Comparison of ENCODE assay signal across 21 mouse cellular contexts in genomic region chr1:181168377-181168776, GRCm38 (mm10). TPM values are rescaled to one million over a fixed set of nuclear protein-coding genes. Genes with fewer than 3 reads are reported as not detected.
A peak's percentile ranks its signal among the peaks of the same experiment; 100 is the strongest.
DNase-seq lines count a peak whose midpoint lies in the region; ATAC-seq lines count a peak whose summit lies in the region.
"Had no signal": no experiment of that assay in that cellular context is flagged by ENCODE, and none has a peak within 500 bp of the region (broad histone marks: within the 10 kb centered on the region; RNA-seq: fewer than 3 reads in every experiment).

No protein-coding gene starts in this region.

- H3K36me3 ChIP-seq in heart, embryonic 10.5 days, result peaks cover 71% of the 10 kb centered on the region
- peaks cover 64% of the 10 kb centered on the region for H3K36me3 ChIP-seq in kidney, embryonic 15.5 days

- H3K4me2 ChIP-seq in kidney, embryonic 15.5 days, result no peak overlapping the region
- H3K4me2 ChIP-seq: embryonic facial prominence, embryonic 15.5 days; heart, embryonic 11.5 days; hindbrain, embryonic 13.5 days had no signal

- 62% methylated on average over 3 of the region's 3 CpGs for WGBS in heart, embryonic 10.5 days
- WGBS in kidney, embryonic 15.5 days, result 75% methylated on average over 3 of the region's 3 CpGs

- DNase-seq in heart, embryonic 10.5 days (ENCODE audit: low spot score), result peak; percentile 51
- DNase-seq in heart, postnatal 36 days, result no peak
- DNase-seq in kidney, postnatal 10 days, result peak; percentile 39
- DNase-seq in testis, postnatal 14 days (ENCODE audit: low spot score), result peak; percentile 40
- DNase-seq in testis, postnatal 10 days (ENCODE audit: low spot score), result no peak
- DNase-seq: adrenal gland, adult 2 months; adrenal gland, postnatal 25 days; cerebellum, adult 18-20 months; cerebellum, adult 9-11 months; cerebellum, postnatal 36 days; gastrocnemius, adult 2 months; gastrocnemius, postnatal 25 days; heart, adult 18-20 months had no signal

- H3K27me3 ChIP-seq in heart, embryonic 10.5 days (ENCODE audit: insufficient read depth, poor library complexity, severe bottlenecking), result no peaks in the 10 kb centered on the region
- no peaks in the 10 kb centered on the region for H3K27me3 ChIP-seq in kidney, embryonic 15.5 days
- H3K27me3 ChIP-seq: embryonic facial prominence, embryonic 15.5 days; hindbrain, embryonic 13.5 days had no signal

- no peaks in the 10 kb centered on the region for H3K9me3 ChIP-seq in heart, embryonic 10.5 days
- H3K9me3 ChIP-seq in kidney, embryonic 15.5 days (replicated peaks), result no peaks in the 10 kb centered on the region
- H3K9me3 ChIP-seq: embryonic facial prominence, embryonic 15.5 days; forebrain, embryonic 10.5 days; hindbrain, embryonic 13.5 days had no signal

- intact Hi-C loops in heart, postnatal 36 days (cut with DNase I), result no loop called here

- H3K27ac ChIP-seq in heart, embryonic 10.5 days, result no peak overlapping the region
- H3K27ac ChIP-seq in kidney, embryonic 15.5 days, result no peak overlapping the region
- H3K27ac ChIP-seq: embryonic facial prominence, embryonic 15.5 days; forebrain, embryonic 10.5 days; gastrocnemius, adult 2 months; hindbrain, postnatal 0 days had no signal

- no peak overlapping the region for H3K9ac ChIP-seq in kidney, embryonic 15.5 days
- H3K9ac ChIP-seq: embryonic facial prominence, embryonic 15.5 days; hindbrain, embryonic 13.5 days had no signal

- H3K4me1 ChIP-seq in heart, embryonic 10.5 days, result no peaks in the 10 kb centered on the region
- H3K4me1 ChIP-seq in kidney, embryonic 15.5 days, result no peaks in the 10 kb centered on the region
- H3K4me1 ChIP-seq: embryonic facial prominence, embryonic 15.5 days; forebrain, embryonic 10.5 days; hindbrain, embryonic 13.5 days had no signal

- no peak for ATAC-seq in kidney, embryonic 15.5 days (replicated peaks; ENCODE audit: low FRiP score)
- ATAC-seq: forebrain, embryonic 14.5 days; hindbrain, postnatal 0 days had no signal

- no peak overlapping the region for H3K4me3 ChIP-seq in heart, embryonic 10.5 days
- H3K4me3 ChIP-seq in kidney, embryonic 15.5 days (replicated peaks), result no peak overlapping the region
- H3K4me3 ChIP-seq: embryonic facial prominence, embryonic 15.5 days; erythroblast, embryonic 14.5 days; forebrain, embryonic 10.5 days; gastrocnemius, adult 2 months; hindbrain, embryonic 13.5 days had no signal

RNA-seq across cellular contexts. Expression of gene Cnih4, which starts 23.9 kb away (rescaled TPM):
- 150 and 166 TPM in 2 replicates for polyA plus RNA-seq in heart, embryonic 10.5 days (2016; fragmentation: Nextera tagmentation; extraction: Ambion mirVana)
- 10 to 100 TPM; 40.7 to 42.7 TPM for total RNA-seq in heart, postnatal 36 days (2021)
- polyA plus RNA-seq in kidney, embryonic 15.5 days (2015; fragmentation: Nextera tagmentation; extraction: Ambion mirVana), result 120 and 136 TPM in 2 replicates

RNA-seq across cellular contexts. Expression of gene Nvl, which starts 24.4 kb away (rescaled TPM):
- polyA plus RNA-seq in heart, embryonic 10.5 days (2016; fragmentation: Nextera tagmentation; extraction: Ambion mirVana), result 26.1 and 33.5 TPM in 2 replicates
- total RNA-seq in heart, postnatal 36 days (2021), result 1 to 10 TPM; 8.2 to 8.4 TPM
- polyA plus RNA-seq in kidney, embryonic 15.5 days (2015; fragmentation: Nextera tagmentation; extraction: Ambion mirVana), result 38.3 and 38.5 TPM in 2 replicates

RNA-seq across cellular contexts. Expression of gene Wdr26, which starts 43.4 kb away (rescaled TPM):
- polyA plus RNA-seq in heart, embryonic 10.5 days (2016; fragmentation: Nextera tagmentation; extraction: Ambion mirVana), result 24.4 and 26.3 TPM in 2 replicates
- 100 to 1,000 TPM; 110 to 115 TPM for total RNA-seq in heart, postnatal 36 days (2021)
- polyA plus RNA-seq in kidney, embryonic 15.5 days (2015; fragmentation: Nextera tagmentation; extraction: Ambion mirVana), result 36.2 and 38.7 TPM in 2 replicates

Comparison
In these comparisons a context has a peak if more than half of its experiments do, and no peak if none do; other contexts are left out.
1. DNase-seq: peak in heart, embryonic 10.5 days (single experiment), kidney, postnatal 10 days (single experiment) and testis, postnatal 14 days (single experiment); none in heart, postnatal 36 days (0 of 2) and testis, postnatal 10 days (single experiment).